Mouse (Mus musculus): ENCODE results near the gene AA986860.

The AA986860 gene

GRCm38 (mm10) chr1:130775691-130776331 is 44.0 kb downstream of the AA986860 start:
- DNase-seq (ENCODE audit: low spot score): no peak

DNA sequence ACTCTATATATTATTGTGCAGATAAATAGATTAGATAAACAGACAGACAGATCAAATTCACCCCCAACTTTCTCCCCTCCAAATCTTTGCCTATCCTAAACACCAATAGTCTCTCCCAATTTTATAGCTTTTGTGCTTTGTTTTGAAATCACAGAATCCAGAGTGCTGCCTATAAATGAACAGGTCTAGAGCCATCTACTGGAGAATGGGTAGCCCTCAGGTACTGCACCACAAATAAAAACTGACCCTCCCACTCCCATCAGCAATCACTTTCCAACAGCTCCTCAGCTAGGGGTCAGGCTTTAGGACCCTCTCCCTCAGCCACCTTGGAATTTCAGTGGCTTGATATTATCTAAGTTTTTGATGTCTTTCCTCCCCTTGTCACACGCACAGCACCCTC is 44.9 kb downstream of the AA986860 start:
- DNase-seq (ENCODE audit: low spot score): no peak

DNA sequence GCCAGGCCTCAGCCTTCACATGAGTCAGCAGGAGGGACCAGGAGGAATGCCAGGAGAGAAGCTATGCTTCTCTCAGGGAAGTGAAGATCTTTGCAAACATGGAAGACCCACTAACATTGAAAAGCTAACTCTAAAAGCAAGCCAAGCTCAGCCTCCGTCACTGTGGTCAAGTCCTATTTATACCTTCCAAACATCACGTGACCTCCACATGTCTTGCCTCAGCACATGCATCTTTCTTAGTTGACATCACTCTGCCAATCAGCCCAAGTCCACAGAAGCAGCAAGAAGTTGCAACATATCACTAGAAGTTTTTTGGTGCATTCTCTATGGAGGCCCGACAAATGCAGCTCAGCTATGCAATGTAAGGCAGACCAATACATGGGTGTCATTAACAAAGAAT is 48.1 kb downstream of the AA986860 start:
- no peak for DNase-seq (ENCODE audit: low spot score)

DNA sequence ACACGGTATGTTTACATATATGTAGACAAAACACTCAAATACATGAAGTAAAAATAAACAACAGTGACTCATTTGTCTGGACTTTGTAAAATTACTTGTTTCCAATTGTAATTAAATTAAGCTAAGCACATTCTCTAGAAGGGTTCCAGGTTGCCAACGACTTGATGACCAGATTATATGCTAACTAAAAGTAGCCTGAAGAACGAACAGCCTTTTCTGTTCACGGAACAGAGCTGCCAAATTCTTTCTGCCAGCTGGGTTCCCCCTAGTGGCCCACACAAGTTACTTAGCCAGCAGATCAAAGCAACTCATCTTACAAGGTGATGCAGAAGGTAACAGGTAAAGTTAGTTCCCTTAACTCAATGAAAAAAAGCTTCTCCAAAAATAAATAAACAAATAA is 52.3 kb downstream of the AA986860 start:
- DNase-seq (ENCODE audit: low spot score): no peak

DNA sequence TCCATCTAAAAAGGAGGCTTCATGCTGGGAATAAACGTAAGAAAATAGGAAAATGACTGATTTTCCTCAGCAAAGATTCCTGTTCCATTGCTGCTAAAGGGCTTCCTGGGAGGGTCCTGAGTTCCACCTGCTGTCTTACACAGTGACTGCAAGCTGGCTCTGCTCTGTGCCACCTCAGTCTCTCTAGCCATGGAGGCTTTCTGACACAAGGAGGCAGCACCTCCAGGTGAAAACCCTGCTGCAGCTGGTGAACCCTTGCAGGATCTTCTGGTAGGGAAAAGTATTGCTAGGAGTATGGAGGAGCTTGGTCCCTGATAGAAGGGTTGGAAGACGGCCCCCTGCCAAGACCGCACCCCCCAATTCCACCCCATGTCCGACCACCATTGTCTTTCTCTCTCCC is 55.2 kb downstream of the AA986860 start:
- DNase-seq (ENCODE audit: low spot score): no peak

DNA sequence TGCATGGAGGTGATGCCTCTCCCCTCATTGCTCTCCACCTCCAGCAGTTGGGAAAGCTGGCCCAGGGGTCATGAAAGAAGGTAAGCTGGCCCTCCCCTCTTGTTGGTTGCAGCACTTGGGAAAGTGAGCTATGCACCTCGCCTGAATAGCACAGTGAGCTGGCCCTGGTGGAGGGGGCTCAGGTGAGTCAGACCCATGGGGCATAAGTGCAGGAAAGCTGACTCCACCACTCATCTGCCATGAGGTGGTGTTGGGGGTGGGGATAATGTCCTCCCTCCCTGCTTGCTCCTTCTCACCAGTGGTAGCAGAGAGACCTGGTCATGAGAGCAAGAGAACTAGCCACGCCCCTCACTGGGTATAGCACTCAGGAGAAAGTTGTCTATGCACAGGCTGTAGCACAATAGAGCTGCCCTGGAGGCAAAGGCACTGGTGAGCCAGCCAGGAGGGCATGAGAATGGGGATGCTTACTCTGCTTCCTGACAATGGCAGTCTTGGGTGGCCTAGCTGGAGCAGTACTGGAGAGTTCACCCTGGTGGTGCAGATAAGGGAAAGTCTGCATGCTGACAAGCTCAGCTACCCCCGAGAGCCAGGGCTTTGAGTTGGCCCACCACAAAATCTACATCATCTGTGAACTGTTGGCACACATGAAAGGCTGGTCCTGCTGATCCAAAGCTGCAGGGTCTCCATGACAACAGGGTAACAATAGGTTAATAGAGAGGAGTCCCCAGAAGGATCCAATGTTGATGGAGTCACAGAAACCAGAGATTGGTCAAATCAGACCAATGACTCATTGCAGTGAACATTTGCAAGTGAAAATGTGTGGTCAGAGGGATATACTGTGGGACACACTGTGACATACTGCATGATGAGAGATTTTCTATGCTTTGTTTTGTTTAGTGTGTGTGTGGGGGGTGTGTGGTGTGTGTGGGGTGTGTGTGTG is 58.0 kb downstream of the AA986860 start:
- no peak for DNase-seq (ENCODE audit: low spot score)
